Mouse (Mus musculus) small intestine, adult 2 months (tissue): ENCODE results near the gene Sec14l2. TPM values are rescaled to one million over a fixed set of nuclear protein-coding genes. Genes with fewer than 3 reads are reported as not detected.

Experiments
- H3K27ac ChIP-seq: fragments of 200-500 bp; 2 replicates; pipeline ENCODE4 v1.5.1; 2012; ENCODE audit warnings: low read depth, low read length, control low read depth, inconsistent platforms; ENCODE audit not compliant: insufficient read depth
- H3K27me3 ChIP-seq: fragments of 200-500 bp; 2 replicates; pipeline ENCODE4 v1.6.1; 2012; ENCODE audit warnings: mild to moderate bottlenecking, moderate library complexity, low read length, inconsistent platforms; ENCODE audit not compliant: control insufficient read depth, insufficient read depth
- H3K36me3 ChIP-seq: fragments of 200-500 bp; 2 replicates; pipeline ENCODE4 v1.6.1; 2012; ENCODE audit warnings: mild to moderate bottlenecking, low read length, control low read depth, inconsistent platforms; ENCODE audit not compliant: control insufficient read depth, insufficient read depth
- H3K4me1 ChIP-seq: fragments of 200-500 bp; 2 replicates; pipeline ENCODE4 v1.6.1; 2012; ENCODE audit warnings: low read length, inconsistent platforms, mixed read lengths; ENCODE audit not compliant: control insufficient read depth, insufficient read depth, insufficient read length
- H3K4me3 ChIP-seq: fragments of 200-500 bp; 2 replicates; pipeline ENCODE4 v1.5.1; 2012; ENCODE audit warnings: low read depth, mild to moderate bottlenecking, control low read depth, inconsistent platforms, low read length, moderate library complexity
- CTCF ChIP-seq: fragments of 200-500 bp; IDR thresholded peaks from 2 replicates; pipeline ENCODE4 v1.5.1; 2012; ENCODE audit warnings: low read depth, mild to moderate bottlenecking, control low read depth, inconsistent platforms, low read length, moderate library complexity, mixed read lengths; ENCODE audit not compliant: insufficient replicate concordance, insufficient read length; ENCODE audit errors: extremely low read depth
- POLR2A ChIP-seq: fragments of 200-500 bp; IDR thresholded peaks from 2 replicates; pipeline ENCODE4 v1.6.1; 2012; ENCODE audit warnings: low read depth, mild to moderate bottlenecking, control low read depth, inconsistent platforms, low read length, moderate library complexity
- WGBS: fragments of 180-500 bp; shearing (Covaris S2); methylation state at CpG from one replicate; pipeline ENCODE4 v1.1.7; 2018; 5-methylcytosine and 5-hydroxymethylcytosine counted together
- polyA plus RNA-seq: library from polyadenylated mRNA; depleted of rRNA; stranded (reverse); fragments of >200 nt; gene quantifications from 2 replicates; pipeline ENCODE4 v1.2.3, GENCODE M21; 2012

Sec14l2 gene
- polyA plus RNA-seq, 1 experiment = 84.2 TPM

DNA sequence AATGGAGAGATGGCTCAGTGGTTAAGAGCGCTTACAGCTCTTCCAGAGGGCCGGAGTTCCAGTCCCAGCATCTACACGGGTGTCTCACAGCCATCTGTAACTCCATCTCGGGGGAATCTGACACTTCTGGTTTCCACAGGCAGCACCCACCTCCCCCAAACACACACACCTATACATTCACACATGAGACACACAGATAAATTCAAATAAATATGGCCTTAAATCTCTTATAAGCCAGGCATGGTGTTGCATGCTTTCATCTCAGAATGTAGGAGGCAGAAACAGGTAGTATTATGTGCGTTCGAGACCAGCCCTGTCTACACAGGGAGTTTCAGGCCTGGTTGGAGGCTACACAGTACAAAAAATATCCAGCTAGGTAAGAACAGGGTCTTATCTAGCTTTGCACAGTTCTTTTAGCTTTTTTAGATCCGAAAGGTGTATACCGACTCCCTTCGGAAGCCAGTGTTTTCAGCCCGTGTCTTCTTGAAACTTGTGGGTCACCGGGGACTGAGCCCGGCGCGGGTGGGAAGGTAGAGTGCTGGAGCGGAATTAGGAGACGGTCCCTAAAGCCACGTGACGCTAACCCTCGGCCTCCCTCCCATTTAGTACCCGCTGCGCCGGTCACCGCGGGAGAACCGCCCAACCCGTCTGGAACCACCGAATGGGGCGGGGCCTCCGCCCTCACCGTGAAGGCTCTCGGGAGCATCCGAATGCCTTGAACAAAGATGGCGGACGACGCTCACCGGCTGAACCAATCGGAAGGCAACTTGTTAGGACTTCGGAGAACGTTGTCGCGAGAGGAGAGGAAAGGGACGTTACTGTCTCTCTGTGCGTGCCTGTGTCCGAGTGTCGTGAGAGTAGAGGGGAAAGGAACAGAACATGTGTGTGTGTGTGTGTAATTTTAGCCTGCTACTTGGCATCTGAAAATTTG is 26.9 kb downstream of the Sec14l2 start:
- TF ChIP-seq POLR2A (peak; percentile 51; the same call in 1 of the 2 replicates), CTCF (no peak)
- Histone ChIP-seq H3K27me3 (no peaks in the 10 kb centered on the region), H3K4me3 (peak overlapping the region; percentile 62), H3K27ac (peak overlapping the region; percentile 75), H3K36me3 (peaks cover 9% of the 10 kb centered on the region), H3K4me1 (peaks cover 20% of the 10 kb centered on the region)
- under 1% methylated on average over 45 of the region's 45 CpGs for WGBS

DNA sequence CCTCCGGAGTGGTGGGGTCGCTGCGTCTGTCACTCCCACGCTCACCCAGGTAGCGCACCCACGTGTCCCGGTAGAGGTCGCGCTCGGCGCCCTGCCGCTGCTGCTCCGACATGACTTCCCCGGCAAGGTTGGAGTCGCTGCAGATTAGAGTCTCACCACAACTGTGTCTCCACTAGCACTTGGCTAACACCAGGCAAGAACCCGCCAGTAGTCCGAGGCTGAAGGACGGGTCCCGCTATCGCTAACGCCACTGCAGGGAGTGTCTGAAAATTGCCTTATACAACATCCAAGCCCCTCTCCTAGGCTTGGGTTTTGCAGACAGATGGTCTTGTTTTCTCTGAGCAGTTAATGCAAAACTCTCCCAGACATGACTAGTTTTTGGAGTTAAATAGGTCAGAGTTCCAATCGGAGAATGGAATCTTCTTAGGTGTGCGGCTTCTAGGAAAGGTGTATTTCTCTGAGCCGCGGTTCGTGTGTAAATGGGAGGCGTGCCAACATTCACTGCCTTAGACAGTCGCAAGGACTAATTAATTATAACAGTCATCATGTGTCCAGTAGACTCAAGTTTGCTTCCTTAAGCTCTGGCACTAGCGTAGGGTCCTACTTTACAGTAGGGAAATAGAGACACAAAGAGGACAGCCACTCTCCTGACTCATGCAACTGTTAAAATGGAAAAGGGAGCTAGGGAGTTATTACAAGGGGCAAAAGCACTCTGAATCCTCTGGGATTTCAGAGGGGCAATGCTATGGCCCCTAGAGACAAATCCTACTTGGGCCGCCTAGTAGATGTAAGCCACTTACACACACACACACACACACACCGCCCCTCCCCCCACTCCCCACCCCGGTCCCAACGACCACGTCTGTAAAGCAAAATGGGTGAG is 27.8 kb downstream of the Sec14l2 start, which contains the start of gene Mtfp1:
TSS of gene Mtfp1 (minus strand) at position 275 of the 883 bp plus-strand sequence.
- TF ChIP-seq POLR2A (no peak), CTCF (no peak)
- 2% methylated on average over 34 of the region's 34 CpGs for WGBS
- H3K27me3 ChIP-seq = no peaks in the 10 kb centered on the region
- H3K36me3 ChIP-seq = peaks cover 16% of the 10 kb centered on the region
- H3K27ac ChIP-seq = peak within 1 kb of the TSS; percentile 97
- H3K4me1 ChIP-seq = peaks cover 20% of the 10 kb centered on the region
- peak within 1 kb of the TSS; percentile 92 for H3K4me3 ChIP-seq

- Histone ChIP-seq H3K4me1 (peaks cover 20% of the 10 kb centered on the region), H3K36me3 (peaks cover 16% of the 10 kb centered on the region), H3K27me3 (no peaks in the 10 kb centered on the region), H3K4me3 (peak overlapping the region; percentile 92), H3K27ac (peak overlapping the region; percentile 97)
- WGBS = 3% methylated on average over 24 of the region's 24 CpGs
- TF ChIP-seq CTCF (peak; percentile 86; the same call in 1 of the 2 replicates), POLR2A (peak; percentile 45)
Measured at GRCm38 (mm10) chr11:4094378-4095170, 28.6 kb downstream of the Sec14l2 start.

DNA sequence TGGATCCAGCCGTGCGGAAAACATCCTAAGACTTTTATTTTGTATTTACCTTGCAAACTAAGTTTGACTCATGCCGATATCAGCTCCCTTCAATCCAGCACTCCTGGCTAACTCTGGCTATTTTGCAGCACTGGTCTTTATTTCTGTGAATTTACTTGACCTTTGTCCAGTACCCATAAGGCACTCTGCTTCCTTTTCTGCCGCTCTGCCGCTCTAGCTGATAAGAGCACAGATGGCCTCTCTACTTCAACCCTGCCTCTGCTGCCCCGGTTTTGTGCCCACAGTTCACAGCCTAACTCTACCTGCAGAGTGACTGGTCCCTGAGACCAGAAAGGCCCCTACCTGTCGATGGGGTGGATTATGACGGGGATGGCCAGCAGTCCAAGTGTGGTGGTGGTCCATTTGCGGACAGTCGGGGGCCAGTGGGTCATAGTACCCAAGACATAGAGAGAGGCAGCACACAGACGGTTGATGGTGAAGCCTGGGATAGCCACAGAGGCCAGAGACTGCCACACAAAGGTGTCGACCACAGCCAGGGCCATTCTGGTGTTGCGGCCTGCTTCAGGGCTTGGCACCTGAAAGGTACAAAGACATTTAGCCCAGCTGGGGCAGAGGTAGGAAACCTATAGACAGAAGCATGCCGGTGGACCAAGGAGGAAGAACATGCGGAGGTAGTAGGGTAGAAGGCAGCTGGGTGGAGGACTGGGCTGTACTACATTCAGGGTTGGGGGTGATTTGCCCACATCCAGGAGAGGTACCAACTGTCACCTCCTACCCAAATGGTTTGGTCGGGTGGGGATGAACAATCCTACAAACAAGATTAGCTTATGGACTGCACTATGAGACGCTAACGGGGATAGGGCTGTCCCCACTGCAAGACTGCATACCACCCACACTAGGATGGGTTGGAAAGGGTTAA is 29.5 kb downstream of the Sec14l2 start:
- no peak for TF ChIP-seq POLR2A
- no peak for TF ChIP-seq CTCF
- H3K27ac ChIP-seq = peak overlapping the region; percentile 97
- H3K27me3 ChIP-seq = no peaks in the 10 kb centered on the region
- peaks cover 20% of the 10 kb centered on the region for H3K4me1 ChIP-seq
- peak overlapping the region; percentile 92 for H3K4me3 ChIP-seq
- WGBS = 32% methylated on average over 18 of the region's 18 CpGs
- peaks cover 16% of the 10 kb centered on the region for H3K36me3 ChIP-seq

- WGBS = 67% methylated on average over 2 of the region's 2 CpGs
- TF ChIP-seq POLR2A (no peak), CTCF (no peak)
Measured at GRCm38 (mm10) chr11:4087267-4087666, 35.9 kb downstream of the Sec14l2 start.

More at GRCm38 (mm10) chr11:4087267-4087666, 35.9 kb downstream of the Sec14l2 start:
- H3K27ac ChIP-seq = no peak overlapping the region
- no peaks in the 10 kb centered on the region for H3K4me1 ChIP-seq
- H3K27me3 ChIP-seq = no peaks in the 10 kb centered on the region
- H3K36me3 ChIP-seq = peaks cover 15% of the 10 kb centered on the region
- no peak overlapping the region for H3K4me3 ChIP-seq
